Mouse (Mus musculus): Measurements from ENCODE around the gene Gm7138.
"Not testable (repeated sequence)": the region's sequence is repeated elsewhere in the genome, so short reads cannot be mapped to it uniquely, and the experiment has no call there.

Gene Gm7138

DNA sequence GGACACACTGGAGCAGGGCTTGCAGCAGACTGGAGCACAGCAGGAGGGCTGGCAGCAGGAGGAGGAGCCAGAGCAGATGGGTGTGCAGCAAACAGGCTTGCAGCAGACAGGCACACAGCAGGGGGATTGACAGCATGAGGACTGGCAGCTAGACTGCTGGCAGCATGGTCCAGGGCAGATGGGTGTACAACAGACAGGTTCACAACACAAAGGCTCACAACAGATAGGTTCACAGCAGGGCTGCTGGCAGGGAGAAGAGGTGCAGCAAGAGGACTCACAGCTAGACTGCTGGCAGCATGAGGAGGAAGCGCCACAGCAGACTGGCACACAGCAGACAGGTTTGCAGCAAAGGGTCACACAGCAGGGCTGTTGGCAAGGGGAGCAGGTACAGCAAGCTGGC is 26.1 kb downstream of the Gm7138 start:
- DNase-seq (ENCODE audit: low spot score in 2 of 2), result not testable (repeated sequence)

DNA sequence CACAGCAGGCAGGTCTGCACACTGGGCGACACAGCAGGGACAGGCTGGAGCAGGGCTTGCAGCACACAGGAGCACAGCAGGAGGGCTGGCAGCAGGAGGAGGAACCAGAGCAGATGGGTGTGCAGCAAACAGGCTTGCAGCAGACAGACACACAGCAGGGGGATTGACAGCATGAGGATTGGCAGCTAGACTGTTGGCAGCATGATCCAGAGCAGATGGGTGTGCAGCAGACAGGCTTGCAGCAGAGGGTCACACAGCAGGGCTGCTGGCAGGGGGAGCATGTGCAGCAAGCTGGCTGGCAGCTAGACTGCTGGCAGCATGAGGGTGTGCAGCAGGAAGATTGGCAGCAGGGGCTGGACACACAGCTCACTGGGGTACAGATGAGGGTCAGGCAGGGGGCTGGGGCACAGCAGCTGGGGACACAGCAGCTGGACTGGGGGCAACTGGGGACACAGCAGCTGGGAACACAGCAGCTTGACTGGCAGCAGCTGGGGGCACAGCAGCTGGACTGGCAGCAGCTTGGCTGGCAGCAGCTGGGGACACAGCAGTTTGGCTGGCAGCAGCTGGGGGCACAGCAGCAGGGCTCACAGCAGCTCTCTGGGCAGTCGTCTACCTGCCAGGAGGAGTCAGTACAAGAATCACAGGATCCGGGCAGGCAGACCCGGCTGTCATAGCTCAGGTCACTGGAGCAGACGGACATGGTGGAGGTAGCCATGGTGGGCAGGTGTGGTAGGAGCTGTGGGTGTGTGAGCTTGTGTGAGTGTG is 34.6 kb downstream of the Gm7138 start, which contains the start of gene Gm18596:
TSS of gene Gm18596 (minus strand) at position 715 of the 765 bp plus-strand sequence.
- not testable (repeated sequence) for DNase-seq (ENCODE audit: low spot score in 2 of 2)

DNA sequence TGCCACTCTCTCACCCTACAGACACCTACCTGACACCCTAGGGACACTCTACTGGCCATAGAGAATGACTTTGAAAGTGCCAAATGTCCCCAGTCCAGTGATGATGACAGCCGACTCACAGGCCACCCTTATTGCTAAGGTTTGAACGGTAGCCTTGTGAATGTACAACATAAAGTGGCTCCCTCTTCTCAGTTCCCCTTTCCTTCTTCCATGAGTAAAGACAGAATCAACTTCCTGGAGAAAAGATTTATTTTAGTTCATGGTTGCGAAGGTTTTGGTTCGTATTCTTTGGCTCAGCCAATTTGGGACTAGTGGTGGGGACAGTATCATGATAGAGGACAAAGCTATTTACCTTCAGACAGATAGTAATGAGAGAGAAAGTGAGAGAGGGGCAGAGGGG is 37.8 kb downstream of the Gm7138 start:
- DNase-seq (ENCODE audit: low spot score in 2 of 2), result no peak

DNA sequence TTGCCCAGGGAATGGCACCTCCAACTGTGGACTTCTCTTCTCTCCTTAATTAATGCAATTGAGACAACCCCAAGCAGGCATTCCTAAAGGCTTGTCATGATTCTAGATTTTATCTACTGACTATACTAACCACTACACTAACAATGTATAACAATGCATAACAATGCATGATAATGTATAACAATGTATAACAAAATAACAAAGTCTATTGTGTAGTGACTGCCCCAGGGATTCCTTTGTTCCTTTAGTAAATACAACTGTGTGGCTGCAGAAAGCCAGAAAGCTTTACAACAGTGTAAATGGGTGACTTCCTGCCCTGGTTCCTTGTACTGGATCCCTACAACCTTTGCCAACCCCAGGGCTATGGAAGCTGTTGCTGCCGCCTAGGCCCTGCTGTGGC is 40.8 kb downstream of the Gm7138 start:
- DNase-seq (ENCODE audit: low spot score in 2 of 2), result no peak

DNA sequence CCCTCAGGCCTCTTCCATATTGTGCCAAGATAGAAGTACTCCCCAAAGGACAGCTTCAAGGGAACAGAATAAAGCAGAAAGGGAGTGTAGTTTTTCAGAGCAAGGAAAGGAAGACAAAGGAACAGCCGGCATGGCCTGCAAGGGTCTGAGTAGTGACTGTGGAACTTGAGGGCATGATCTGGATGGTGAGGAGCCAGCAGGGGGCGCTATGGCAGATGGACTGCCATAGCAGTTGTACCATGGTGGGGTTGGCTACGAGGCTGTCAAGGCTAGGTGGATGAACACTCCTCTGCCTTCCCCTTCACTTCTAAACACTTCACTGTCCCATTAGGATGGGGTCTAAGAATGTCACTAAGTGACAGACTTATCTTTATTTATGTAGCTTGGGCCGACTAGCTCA is 47.5 kb downstream of the Gm7138 start:
- no peak for DNase-seq (ENCODE audit: low spot score in 2 of 2)

DNA sequence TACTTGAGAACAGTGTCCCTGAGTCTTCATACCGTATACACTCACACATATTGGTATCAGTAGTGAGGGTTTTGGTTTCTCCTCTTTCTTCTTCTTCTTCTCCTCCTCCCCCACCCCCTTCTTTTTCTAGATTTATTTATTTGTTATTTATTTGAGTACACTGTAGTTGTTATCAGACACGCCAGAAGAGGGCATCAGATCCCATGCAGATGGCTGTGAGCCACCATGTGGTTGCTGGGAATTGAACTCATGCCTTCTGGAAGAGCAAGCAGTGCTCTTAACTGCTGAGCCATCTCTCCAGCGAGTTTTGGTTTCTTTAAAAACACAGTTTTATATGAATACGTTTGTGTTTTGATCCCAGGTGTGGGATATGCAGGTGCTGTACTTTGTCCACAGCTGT is 48.5 kb downstream of the Gm7138 start:
- DNase-seq (ENCODE audit: low spot score in 2 of 2), result no peak

Data from spleen, postnatal 4 days (tissue).